Mouse (Mus musculus): ENCODE data around the gene Susd6.

Gene Susd6

GRCm38 (mm10) chr12:80789849-80790694, at the start of gene Susd6:
Gene Susd6 (plus strand): TSS chr12:80790510.
- DNase-seq: peak; percentile 99

- no peak for DNase-seq
Measured at GRCm38 (mm10) chr12:80744614-80745013, 45.7 kb upstream of the Susd6 start.

- DNase-seq: peak; percentile 26 to 27
Measured at GRCm38 (mm10) chr12:80746031-80746813, 44.1 kb upstream of the Susd6 start.

GRCm38 (mm10) chr12:80751556-80751955, 38.8 kb upstream of the Susd6 start:
- no peak for DNase-seq

- peak; percentile 56 to 69 for DNase-seq
Measured at GRCm38 (mm10) chr12:80757751-80758558, 32.4 kb upstream of the Susd6 start.

GRCm38 (mm10) chr12:80758559-80759386, 31.5 kb upstream of the Susd6 start:
- peak; percentile 39 to 42 for DNase-seq

GRCm38 (mm10) chr12:80759387-80759712, 31.0 kb upstream of the Susd6 start:
- peak in 1 of 2 experiments; percentile 49 for DNase-seq

GRCm38 (mm10) chr12:80759713-80760395, 30.5 kb upstream of the Susd6 start:
- DNase-seq: peak; percentile 63 to 72

GRCm38 (mm10) chr12:80760396-80760801, 29.9 kb upstream of the Susd6 start, which contains the start of gene Ccdc177:
Gene Ccdc177 (minus strand): TSS chr12:80760687.
- peak; percentile 94 to 95 for DNase-seq

- DNase-seq: no peak
Measured at GRCm38 (mm10) chr12:80762982-80763381, 27.3 kb upstream of the Susd6 start.

GRCm38 (mm10) chr12:80764116-80764515, 26.2 kb upstream of the Susd6 start:
- DNase-seq: no peak

- peak; percentile 89 to 91 for DNase-seq
Measured at GRCm38 (mm10) chr12:80769697-80770096, 20.6 kb upstream of the Susd6 start.

- DNase-seq: no peak
Measured at GRCm38 (mm10) chr12:80774786-80775185, 15.5 kb upstream of the Susd6 start.

GRCm38 (mm10) chr12:80776046-80776634, 14.2 kb upstream of the Susd6 start:
- DNase-seq: no peak

- DNase-seq: no peak
Measured at GRCm38 (mm10) chr12:80778188-80778936, 11.9 kb upstream of the Susd6 start.

- no peak for DNase-seq
Measured at GRCm38 (mm10) chr12:80779760-80780159, 10.6 kb upstream of the Susd6 start.

- no peak for DNase-seq
Measured at GRCm38 (mm10) chr12:80782190-80782589, 8.1 kb upstream of the Susd6 start.

GRCm38 (mm10) chr12:80782892-80783291, 7.4 kb upstream of the Susd6 start:
- no peak for DNase-seq

GRCm38 (mm10) chr12:80783889-80784288, 6.4 kb upstream of the Susd6 start:
- DNase-seq: peak; percentile 93 to 94

GRCm38 (mm10) chr12:80785005-80785404, 5.3 kb upstream of the Susd6 start:
- no peak for DNase-seq
